49 mouse cellular contexts compared by ENCODE assay signal in the genomic region with DNA sequence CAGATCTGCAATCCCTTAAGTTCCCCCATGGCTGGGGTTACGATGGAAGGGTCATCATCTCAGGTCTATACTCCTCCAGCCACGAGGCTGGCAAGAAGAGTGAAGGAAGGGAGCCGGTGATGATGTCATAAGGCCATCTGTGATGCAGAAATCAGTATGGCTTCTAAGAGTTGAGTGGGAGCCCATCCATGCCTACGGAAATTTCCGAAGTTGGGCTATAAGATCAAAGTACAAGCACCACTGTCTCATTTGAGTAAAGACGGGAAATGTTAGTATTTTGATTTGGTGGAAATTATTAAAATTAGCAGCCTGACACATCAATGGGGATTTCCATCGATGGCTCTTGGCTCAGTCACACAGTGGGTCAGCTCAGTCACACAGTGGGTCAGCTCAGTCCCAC. TPM values are rescaled to one million over a fixed set of nuclear protein-coding genes. Genes with fewer than 3 reads are reported as not detected.
"Had no signal": no experiment of that assay in that cellular context is flagged by ENCODE, and none has a peak within 500 bp of the region (broad histone marks: within the 10 kb centered on the region; RNA-seq: fewer than 3 reads in every experiment).

A gene (minus strand): TSS at position 101 of the 400 bp plus-strand sequence.

- H3K4me3 ChIP-seq: heart, embryonic 10.5 days; heart, embryonic 12.5 days; heart, embryonic 13.5 days; heart, embryonic 15.5 days; hindbrain, embryonic 10.5 days; hindbrain, embryonic 12.5 days; hindbrain, embryonic 13.5 days; hindbrain, embryonic 15.5 days; intestine, embryonic 15.5 days; layer of hippocampus, adult 2 months; left cerebral cortex, adult 2 months had no signal

- H3K9me3 ChIP-seq: heart, embryonic 10.5 days; heart, embryonic 12.5 days; heart, embryonic 13.5 days; heart, embryonic 15.5 days; hindbrain, embryonic 10.5 days; hindbrain, embryonic 12.5 days; hindbrain, embryonic 13.5 days; hindbrain, embryonic 15.5 days; intestine, embryonic 15.5 days had no signal

- H3K36me3 ChIP-seq: heart, embryonic 10.5 days; heart, embryonic 12.5 days; heart, embryonic 13.5 days; heart, embryonic 15.5 days; hindbrain, embryonic 10.5 days; hindbrain, embryonic 12.5 days; hindbrain, embryonic 13.5 days; hindbrain, embryonic 15.5 days; intestine, embryonic 15.5 days had no signal

- H3K27ac ChIP-seq: heart, embryonic 10.5 days; heart, embryonic 13.5 days; heart, embryonic 15.5 days; hindbrain, embryonic 10.5 days; hindbrain, embryonic 12.5 days; hindbrain, embryonic 13.5 days; hindbrain, embryonic 14.5 days; hindbrain, embryonic 15.5 days; hindbrain, postnatal 0 days; intestine, embryonic 15.5 days; kidney, postnatal 0 days; layer of hippocampus, adult 2 months; left cerebral cortex, adult 2 months had no signal

- ATAC-seq: hindbrain, embryonic 16.5 days; hindbrain, postnatal 0 days; inflammation-experienced regulatory T-cells, adult 6 months; intestine, embryonic 15.5 days; intestine, embryonic 16.5 days; intestine, postnatal 0 days had no signal

- DNase-seq: heart, postnatal 10 days; heart, postnatal 14 days; heart, postnatal 4 days; kidney, adult 11 months; kidney, adult 18-20 months; kidney, adult 2 months; kidney, adult 8-10 months; kidney, adult 9 months; kidney, postnatal 10 days; kidney, postnatal 14 days; kidney, postnatal 36 days; kidney, postnatal 4 days; layer of hippocampus, adult 9-11 months; layer of hippocampus, postnatal 36 days had no signal

- H3K4me1 ChIP-seq: heart, embryonic 12.5 days; heart, embryonic 13.5 days; heart, embryonic 15.5 days; hindbrain, embryonic 10.5 days; hindbrain, embryonic 12.5 days; hindbrain, embryonic 13.5 days; hindbrain, embryonic 15.5 days had no signal

- H3K9ac ChIP-seq: heart, embryonic 12.5 days; heart, embryonic 13.5 days; heart, embryonic 15.5 days; hindbrain, embryonic 12.5 days; hindbrain, embryonic 13.5 days; hindbrain, embryonic 14.5 days; hindbrain, embryonic 15.5 days; intestine, embryonic 15.5 days had no signal

- H3K27me3 ChIP-seq: heart, embryonic 12.5 days; heart, embryonic 15.5 days; hindbrain, embryonic 12.5 days; hindbrain, embryonic 13.5 days; hindbrain, embryonic 15.5 days; intestine, embryonic 15.5 days had no signal

- H3K4me2 ChIP-seq: heart, embryonic 11.5 days; heart, embryonic 12.5 days; heart, embryonic 13.5 days; heart, embryonic 15.5 days; hindbrain, embryonic 12.5 days; hindbrain, embryonic 13.5 days; hindbrain, embryonic 14.5 days; hindbrain, embryonic 15.5 days; intestine, embryonic 15.5 days had no signal

RNA-seq across cellular contexts. Expression of the gene that starts here (rescaled TPM):
- total RNA-seq: heart, adult 8-10 months; heart, postnatal 10 days; heart, postnatal 14 days; heart, postnatal 25 days; heart, postnatal 4 days; hematopoietic stem cell, adult 5-6 weeks; hindbrain, postnatal 0 days; layer of hippocampus, adult 18-20 months; layer of hippocampus, adult 2 months; layer of hippocampus, adult 8-10 months; layer of hippocampus, postnatal 10 days; layer of hippocampus, postnatal 14 days; layer of hippocampus, postnatal 25 days; layer of hippocampus, postnatal 36 days; left cerebral cortex, adult 18-20 months; left cerebral cortex, adult 2 months had no signal
- polyA plus RNA-seq: heart, embryonic 10.5 days; heart, embryonic 11.5 days; heart, embryonic 12.5 days; heart, embryonic 13.5 days; heart, embryonic 14.5 days; heart, embryonic 15.5 days; heart, embryonic 16.5 days; heart, postnatal 0 days; hindbrain, embryonic 10.5 days; hindbrain, embryonic 11.5 days; hindbrain, embryonic 12.5 days; hindbrain, embryonic 13.5 days; hindbrain, embryonic 14.5 days; hindbrain, embryonic 15.5 days; hindbrain, embryonic 16.5 days; hindbrain, postnatal 0 days; inflammation-experienced regulatory T-cells, adult 6 months; intestine, embryonic 14.5 days; intestine, embryonic 15.5 days; intestine, embryonic 16.5 days; intestine, postnatal 0 days; kidney, adult 2 months; kidney, embryonic 16.5 days; kidney, postnatal 0 days; large intestine, adult 2 months had no signal
